Mouse (Mus musculus) right cerebral cortex, postnatal 10 days (tissue): ENCODE results near the gene Slc35f1.

ENCODE experiments used
- DNase-seq, 2 experiments: peaks; one replicate each; pipeline ENCODE4 v3.0.0; 2021; ENCODE audit warnings: low spot score in 2 of 2

Slc35f1 gene

GRCm38 (mm10) chr10:53101412-53101811 is 411.1 kb downstream of the Slc35f1 start:
- DNase-seq, result no peak

GRCm38 (mm10) chr10:53102423-53102822 is 412.1 kb downstream of the Slc35f1 start:
- DNase-seq, result no peak

- DNase-seq, result peak; percentile 35 to 60
Measured at GRCm38 (mm10) chr10:53115028-53115427, 424.7 kb downstream of the Slc35f1 start.

GRCm38 (mm10) chr10:53115673-53116398 is 425.5 kb downstream of the Slc35f1 start:
- peak; percentile 55 to 66 for DNase-seq

- no peak for DNase-seq
Measured at GRCm38 (mm10) chr10:53120608-53121007, 430.3 kb downstream of the Slc35f1 start.

- DNase-seq, result peak; percentile 46 to 49
Measured at GRCm38 (mm10) chr10:53124365-53124764, 434.0 kb downstream of the Slc35f1 start.

- DNase-seq, result no peak
Measured at GRCm38 (mm10) chr10:53132707-53133106, 442.4 kb downstream of the Slc35f1 start.

GRCm38 (mm10) chr10:53150321-53150720 is 460.0 kb downstream of the Slc35f1 start:
- DNase-seq, result no peak

GRCm38 (mm10) chr10:53150916-53151315 is 460.6 kb downstream of the Slc35f1 start:
- DNase-seq, result no peak

- DNase-seq, result no peak
Measured at GRCm38 (mm10) chr10:53156374-53156773, 466.0 kb downstream of the Slc35f1 start.

GRCm38 (mm10) chr10:53157740-53158139 is 467.4 kb downstream of the Slc35f1 start:
- no peak for DNase-seq
